Mouse (Mus musculus): ENCODE results near the gene Ydjc. TPM values are rescaled to one million over a fixed set of nuclear protein-coding genes. Genes with fewer than 3 reads are reported as not detected.

The Ydjc gene
- total and polyA plus RNA-seq, 3 experiments = 54.3 to 70.9 (median 65.3) TPM

GRCm38 (mm10) chr16:17200953-17201707 lies 56.7 kb downstream of the Ydjc start (continued):
- TF ChIP-seq JUN (IDR thresholded peaks at IDR 0.05; ENCODE audit: insufficient read depth, low read depth, low read length) (no peak), RCOR1 (conservative IDR thresholded peaks at IDR 0.05; ENCODE audit: low read depth, low read length) (peak; percentile 71; the same call in 1 of the 2 replicates), KAT2A (IDR thresholded peaks at IDR 0.05; ENCODE audit: insufficient replicate concordance, low read length) (peak; percentile 80; the same call in 1 of the 2 replicates), ZC3H11A (IDR thresholded peaks at IDR 0.05; ENCODE audit: low read depth, low read length) (no peak), CHD2 (IDR thresholded peaks at IDR 0.05; ENCODE audit: low read length) (peak; percentile 95), TCF12 (IDR thresholded peaks at IDR 0.05; ENCODE audit: low read depth, low read length) (peak; percentile 96), CTCF (conservative IDR thresholded peaks at IDR 0.05 in 1 of 2, IDR thresholded peaks at IDR 0.05 in 1 of 2; ENCODE audit: low read depth in 2 of 2, low read length in 2 of 2) (no peak), ZMIZ1 (IDR thresholded peaks at IDR 0.05; ENCODE audit: low read depth, low read length) (peak; percentile 68; the same call in 1 of the 2 replicates)

- Histone ChIP-seq H3K9ac (ENCODE audit: insufficient read depth, low read depth) (no peak overlapping the region; the same call in 1 of the 2 replicates), H3K4me1 (ENCODE audit: control insufficient read depth in 1 of 2, insufficient read depth in 2 of 2) (peaks cover 2 to 36% of the 10 kb centered on the region in 2 experiments; a peak in 3 of 4 replicates), H3K4me2 (ENCODE audit: insufficient read depth, low read depth, poor library complexity, severe bottlenecking) (no peak overlapping the region), H3K79me2 (replicated peaks; ENCODE audit: control insufficient read depth, extremely low read depth, insufficient read depth, poor library complexity, severe bottlenecking) (peaks cover 42% of the 10 kb centered on the region), H3K9me3 (replicated peaks; ENCODE audit: low read length) (no peaks in the 10 kb centered on the region), H3K27ac (ENCODE audit: insufficient read depth, low read depth) (no peak overlapping the region), H3K36me3 (replicated peaks in 1 of 2; ENCODE audit: control insufficient read depth in 1 of 2, insufficient read depth in 1 of 2, low read length in 1 of 2) (peaks cover 0 to 18% of the 10 kb centered on the region in 2 experiments), H3K27me3 (replicated peaks) (peaks cover 9% of the 10 kb centered on the region), H3K4me3 (replicated peaks in 1 of 3; ENCODE audit: low read depth in 2 of 3, low read length in 2 of 3, poor library complexity in 1 of 3) (peak overlapping the region in 1 of 3 experiments; percentile 97)
- TF ChIP-seq RAD21 (IDR thresholded peaks at IDR 0.05; ENCODE audit: low read depth, low read length) (peak; percentile 46), SMC3 (IDR thresholded peaks at IDR 0.05; ENCODE audit: low read depth, low read length) (peak; percentile 23), CTCF (conservative IDR thresholded peaks at IDR 0.05 in 1 of 2, IDR thresholded peaks at IDR 0.05 in 1 of 2; ENCODE audit: low read depth in 2 of 2, low read length in 2 of 2) (peak in 1 of 2 experiments; percentile 56; a peak in 2 of 4 replicates), JUN (IDR thresholded peaks at IDR 0.05; ENCODE audit: insufficient read depth, low read depth, low read length) (no peak)
- dilution Hi-C loops (cut with MboI; ENCODE audit: extremely low pct_ligation_motif_present, extremely low pct_unique_long_range_greater_than_20kb, low sequenced_read_pairs) (no loop called here), in situ Hi-C loops (cut with MboI; ENCODE audit: low pct_ligation_motif_present, low pct_unique_long_range_greater_than_20kb, low sequenced_read_pairs) (loop anchor here (5.0 to 10.0 kb wide), 2 partner anchors 70 to 333 kb away; partner anchors contain the start of genes Sdf2l1 and Thap7)
- peak; percentile 42 for DNase-seq (ENCODE audit: extremely low read depth)
Observed at GRCm38 (mm10) chr16:17201977-17202376, 57.6 kb downstream of the Ydjc start.

- Histone ChIP-seq H3K4me2 (ENCODE audit: insufficient read depth, low read depth, poor library complexity, severe bottlenecking) (no peak within 1 kb of the TSS), H3K4me1 (ENCODE audit: control insufficient read depth in 1 of 2, insufficient read depth in 2 of 2) (peaks cover 2 to 35% of the 10 kb centered on the region in 2 experiments; a peak in 3 of 4 replicates), H3K36me3 (replicated peaks in 1 of 2; ENCODE audit: control insufficient read depth in 1 of 2, insufficient read depth in 1 of 2, low read length in 1 of 2) (peaks cover 0 to 15% of the 10 kb centered on the region in 2 experiments), H3K27ac (ENCODE audit: insufficient read depth, low read depth) (no peak within 1 kb of the TSS), H3K9ac (ENCODE audit: insufficient read depth, low read depth) (peak within 1 kb of the TSS; percentile 100), H3K4me3 (replicated peaks in 1 of 3; ENCODE audit: low read depth in 2 of 3, low read length in 2 of 3, poor library complexity in 1 of 3) (peak within 1 kb of the TSS; percentile 94 to 97 (median 94)), H3K9me3 (replicated peaks; ENCODE audit: low read length) (no peaks in the 10 kb centered on the region), H3K79me2 (replicated peaks; ENCODE audit: control insufficient read depth, extremely low read depth, insufficient read depth, poor library complexity, severe bottlenecking) (peaks cover 37% of the 10 kb centered on the region), H3K27me3 (replicated peaks) (peaks cover 12% of the 10 kb centered on the region)
- dilution Hi-C loops (cut with MboI; ENCODE audit: extremely low pct_ligation_motif_present, extremely low pct_unique_long_range_greater_than_20kb, low sequenced_read_pairs) = no loop called here
- no peak for TF ChIP-seq TBP (conservative IDR thresholded peaks at IDR 0.05; ENCODE audit: low read depth, low read length)
- no peak for TF ChIP-seq JUND (conservative IDR thresholded peaks at IDR 0.05; ENCODE audit: low read depth, low read length)
- TF ChIP-seq E2F4 (IDR thresholded peaks at IDR 0.05; ENCODE audit: insufficient replicate concordance, low read depth, low read length) = no peak
- no peak for TF ChIP-seq POLR2AphosphoS2 (IDR thresholded peaks at IDR 0.05; ENCODE audit: low read depth, low read length)
- TF ChIP-seq MAZ (IDR thresholded peaks at IDR 0.05; ENCODE audit: low read depth, low read length) = no peak
- no peak for TF ChIP-seq NELFE (IDR thresholded peaks at IDR 0.05; ENCODE audit: low read depth, low read length)
- no peak for TF ChIP-seq EP300 (IDR thresholded peaks at IDR 0.05; ENCODE audit: low read length)
- TF ChIP-seq MAX (IDR thresholded peaks at IDR 0.05; ENCODE audit: low read length) = no peak
- no peak for TF ChIP-seq SIN3A (IDR thresholded peaks at IDR 0.05; ENCODE audit: low read length)
- TF ChIP-seq ZKSCAN1 (IDR thresholded peaks at IDR 0.05; ENCODE audit: borderline replicate concordance, low read depth, low read length) = no peak
- no peak for TF ChIP-seq JUN (IDR thresholded peaks at IDR 0.05; ENCODE audit: insufficient read depth, low read depth, low read length)
- no peak for TF ChIP-seq USF1 (IDR thresholded peaks at IDR 0.05; ENCODE audit: low read depth, low read length)
- no peak for TF ChIP-seq ELF1 (IDR thresholded peaks at IDR 0.05; ENCODE audit: low read depth, low read length)
- no peak for TF ChIP-seq MAFK (IDR thresholded peaks at IDR 0.05; ENCODE audit: insufficient replicate concordance, low read length)
- no peak for TF ChIP-seq CHD2 (IDR thresholded peaks at IDR 0.05; ENCODE audit: low read length)
- TF ChIP-seq GABPA (IDR thresholded peaks at IDR 0.05; ENCODE audit: insufficient replicate concordance, low read depth, low read length) = no peak
- TF ChIP-seq MEF2A (IDR thresholded peaks at IDR 0.05; ENCODE audit: borderline replicate concordance, low read depth, low read length) = no peak
- no peak for TF ChIP-seq NRF1 (IDR thresholded peaks at IDR 0.05; ENCODE audit: low read depth, low read length)
- TF ChIP-seq SMC3 (IDR thresholded peaks at IDR 0.05; ENCODE audit: low read depth, low read length) = no peak
- DNase-seq (ENCODE audit: extremely low read depth) = no peak
- in situ Hi-C loops (cut with MboI; ENCODE audit: low pct_ligation_motif_present, low pct_unique_long_range_greater_than_20kb, low sequenced_read_pairs) = loop anchor here (5.0 to 10.0 kb wide), 2 partner anchors 70 to 332 kb away; partner anchors contain the start of genes Sdf2l1 and Thap7
Observed at GRCm38 (mm10) chr16:17202549-17202948, 58.1 kb downstream of the Ydjc start, which contains the start of gene Ube2l3. Gene Ube2l3, minus strand, starts transcription at chr16:17202649.

Measured in CH12.LX (cell line).